Mouse (Mus musculus) liver, postnatal 0 days (tissue): Measurements from ENCODE around the gene Bloc1s6. TPM values are rescaled to one million over a fixed set of nuclear protein-coding genes. Genes with fewer than 3 reads are reported as not detected.
A peak's percentile ranks its signal among the peaks of the same experiment; 100 is the strongest.

Source experiments
- ATAC-seq: fragments of 200-750 bp; cut with Nextera tagmentation; 2 replicates; pipeline ENCODE4 v1.8.0; 2017; ENCODE audit warnings: mild to moderate bottlenecking, moderate library complexity
- DNase-seq: peaks from one replicate; pipeline ENCODE4 v3.0.0-alpha.2; 2016
- H3K27ac ChIP-seq: fragments of 300-500 bp; sonication (generic); 2 replicates; pipeline ENCODE4 v1.5.1; 2014; ENCODE audit warnings: antibody characterized with exemption, moderate library complexity, mild to moderate bottlenecking, low read depth
- H3K27me3 ChIP-seq: fragments of 300-500 bp; sonication (generic); 2 replicates; pipeline ENCODE4 v1.6.1; 2014; ENCODE audit warnings: low read length, control low read depth, mixed read lengths; ENCODE audit not compliant: insufficient read depth
- H3K36me3 ChIP-seq: fragments of 300-500 bp; sonication (generic); replicated peaks from 2 replicates; pipeline ENCODE4 v1.6.1; 2014; ENCODE audit warnings: mild to moderate bottlenecking, control low read depth, low read length, moderate library complexity, mixed read lengths; ENCODE audit not compliant: insufficient read depth
- H3K4me1 ChIP-seq: fragments of 300-500 bp; sonication (generic); 2 replicates; pipeline ENCODE4 v1.6.1; 2014; ENCODE audit warnings: antibody characterized with exemption, mild to moderate bottlenecking, control low read depth; ENCODE audit not compliant: insufficient read depth
- H3K4me2 ChIP-seq: fragments of 300-500 bp; sonication (generic); 2 replicates; pipeline ENCODE4 v1.6.1; 2014; ENCODE audit warnings: low read depth, mild to moderate bottlenecking, low read length, moderate library complexity, mixed read lengths
- H3K4me3 ChIP-seq: fragments of 300-500 bp; sonication (generic); 2 replicates; pipeline ENCODE4 v1.5.1; 2014; ENCODE audit warnings: low read depth, low read length
- H3K9ac ChIP-seq: fragments of 300-500 bp; sonication (generic); replicated peaks from 2 replicates; pipeline ENCODE4 v1.6.1; 2014; ENCODE audit warnings: mild to moderate bottlenecking, moderate library complexity
- H3K9me3 ChIP-seq: fragments of 300-500 bp; sonication (generic); 2 replicates; pipeline ENCODE4 v1.6.1; 2016; ENCODE audit warnings: mild to moderate bottlenecking, control low read depth, low read length, mixed read lengths
- CTCF ChIP-seq: sonication (generic); IDR thresholded peaks from 2 replicates; pipeline ENCODE4 v1.5.1; 2016; ENCODE audit warnings: antibody characterized with exemption, low read depth
- EP300 ChIP-seq: IDR thresholded peaks from 2 replicates; pipeline ENCODE4 v1.6.1; 2016; ENCODE audit warnings: antibody characterized with exemption, low read depth, mild to moderate bottlenecking
- WGBS: fragments of 180-500 bp; shearing (Covaris S2); extraction: QIAGEN DNeasy Blood & Tissue Kit; methylation state at CpG from one replicate; pipeline ENCODE4 v1.1.7; 2014; ENCODE audit not compliant: insufficient replicate concordance; 5-methylcytosine and 5-hydroxymethylcytosine counted together
- polyA plus RNA-seq: library from polyadenylated mRNA; unstranded; fragments of >200 nt; fragmentation: Nextera tagmentation; extraction: Ambion mirVana; gene quantifications from 2 replicates; pipeline ENCODE4 v1.2.1, GENCODE M21; 2015

Gene Bloc1s6
- polyA plus RNA-seq, 1 experiment from 2014 or later: 13.4 TPM

GRCm38 (mm10) chr2:122771002-122771401 is 32.7 kb downstream of the Bloc1s6 start:
- Histone ChIP-seq H3K9me3 (no peaks in the 10 kb centered on the region), H3K27ac (peak overlapping the region; percentile 58), H3K36me3 (no peaks in the 10 kb centered on the region), H3K9ac (no peak overlapping the region), H3K4me3 (no peak overlapping the region), H3K4me2 (no peak overlapping the region), H3K4me1 (0 out of 2 replicates have a peak, but pooled peaks cover 5% of the 10 kb centered on the region), H3K27me3 (no peaks in the 10 kb centered on the region)
- peak; percentile 85 for ATAC-seq
- 64% methylated on average over 2 of the region's 2 CpGs for WGBS
- peak; percentile 21 for DNase-seq
- TF ChIP-seq CTCF: no peak
- TF ChIP-seq EP300: 0 out of 2 replicates have a peak, but pooled peaks have one; percentile 52

GRCm38 (mm10) chr2:122772899-122773298 is 34.6 kb downstream of the Bloc1s6 start:
- H3K9me3 ChIP-seq: no peaks in the 10 kb centered on the region
- 71% methylated on average over 1 of the region's 1 CpGs for WGBS
- no peak overlapping the region for H3K9ac ChIP-seq
- no peak for DNase-seq
- no peak for ATAC-seq
- no peak overlapping the region for H3K27ac ChIP-seq
- H3K4me3 ChIP-seq: no peak overlapping the region
- no peaks in the 10 kb centered on the region for H3K27me3 ChIP-seq
- no peak overlapping the region for H3K4me2 ChIP-seq
- peaks cover 5% of the 10 kb centered on the region; the same call in 1 of the 2 replicates for H3K4me1 ChIP-seq
- no peaks in the 10 kb centered on the region for H3K36me3 ChIP-seq
- no peak for TF ChIP-seq EP300

DNA sequence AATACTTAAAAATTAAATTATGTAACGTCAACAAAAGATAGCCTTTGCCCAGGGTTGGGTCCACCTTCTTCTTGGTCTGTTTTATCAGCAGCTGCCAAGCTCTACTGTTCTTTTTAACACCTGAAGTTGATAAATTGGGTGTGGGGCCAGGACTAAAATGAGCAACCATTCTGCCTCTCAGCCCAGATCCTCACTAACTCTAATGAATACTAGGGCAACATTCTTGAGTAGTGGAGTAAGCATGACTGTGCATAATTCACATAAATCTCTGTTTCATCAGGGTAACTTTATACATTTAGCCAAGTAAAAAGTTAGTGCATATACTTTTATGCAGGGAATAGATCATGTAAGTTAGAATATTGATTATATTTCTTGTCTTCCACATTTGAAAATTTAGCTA is 37.2 kb downstream of the Bloc1s6 start:
- DNase-seq (no peak), ATAC-seq (no peak)
- Histone ChIP-seq H3K4me3 (no peak overlapping the region), H3K27me3 (no peaks in the 10 kb centered on the region), H3K9me3 (no peaks in the 10 kb centered on the region), H3K27ac (no peak overlapping the region), H3K36me3 (no peaks in the 10 kb centered on the region), H3K4me1 (peaks cover 14% of the 10 kb centered on the region), H3K4me2 (no peak overlapping the region), H3K9ac (no peak overlapping the region)
- TF ChIP-seq EP300: no peak
- no peak for TF ChIP-seq CTCF
- 64% methylated on average over 1 of the region's 1 CpGs for WGBS

GRCm38 (mm10) chr2:122776823-122777222 is 38.5 kb downstream of the Bloc1s6 start:
- Histone ChIP-seq H3K9me3 (no peaks in the 10 kb centered on the region), H3K27ac (no peak overlapping the region), H3K4me1 (peaks cover 9% of the 10 kb centered on the region), H3K4me3 (no peak overlapping the region), H3K4me2 (no peak overlapping the region), H3K9ac (no peak overlapping the region), H3K27me3 (no peaks in the 10 kb centered on the region), H3K36me3 (no peaks in the 10 kb centered on the region)
- TF ChIP-seq EP300: no peak
- DNase-seq (no peak), ATAC-seq (0 out of 2 replicates have a peak, but pooled peaks have one; percentile 16)
- WGBS: 39% methylated on average over 2 of the region's 2 CpGs

DNA sequence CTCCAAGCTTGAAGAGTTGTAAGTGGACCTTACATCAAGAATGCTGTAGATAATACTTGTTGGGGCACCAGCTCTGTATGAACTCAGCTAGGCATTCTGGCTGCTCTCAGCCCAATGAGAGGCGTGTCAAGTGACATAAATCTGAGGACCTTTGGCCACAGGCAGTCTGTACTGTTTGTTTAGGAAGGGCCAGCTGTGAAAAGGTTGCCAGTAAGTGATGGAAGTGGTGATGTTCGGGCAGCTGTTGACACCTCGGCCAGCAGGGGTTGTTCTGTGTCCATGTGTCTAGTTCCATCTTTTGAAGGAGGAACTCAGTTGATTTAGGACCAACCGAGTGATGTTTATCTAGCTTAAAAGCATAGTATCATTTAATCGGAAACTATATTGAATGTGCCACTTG is 41.7 kb downstream of the Bloc1s6 start:
- DNase-seq: peak; percentile 40
- peak; percentile 85 for ATAC-seq

DNA sequence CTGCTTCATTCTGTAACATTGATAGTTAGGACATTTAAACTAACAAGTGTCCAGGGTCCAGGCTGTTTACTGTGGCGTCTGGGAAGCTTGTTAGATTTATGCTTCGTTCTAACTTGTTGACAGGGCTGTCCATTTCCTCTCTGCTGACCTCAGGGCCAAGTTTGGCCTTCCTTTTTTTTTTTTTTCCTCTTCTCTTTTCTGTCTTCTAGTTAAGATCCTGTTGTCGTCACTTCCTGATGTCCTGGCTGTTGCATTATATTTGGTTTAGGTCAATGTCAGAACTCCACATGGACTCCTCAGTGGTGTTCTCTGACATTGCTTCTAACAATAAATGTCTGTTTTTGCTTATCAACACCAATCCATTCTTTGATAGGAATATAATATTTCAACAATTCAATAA is 42.1 kb downstream of the Bloc1s6 start:
- ATAC-seq: no peak
- no peak overlapping the region for H3K27ac ChIP-seq
- H3K27me3 ChIP-seq: no peaks in the 10 kb centered on the region
- H3K4me3 ChIP-seq: no peak overlapping the region
- 0 out of 2 replicates have a peak overlapping the region, but pooled peaks have one; percentile 2 for H3K4me2 ChIP-seq
- DNase-seq: no peak
- H3K36me3 ChIP-seq: no peaks in the 10 kb centered on the region
- no peaks in the 10 kb centered on the region for H3K9me3 ChIP-seq
- H3K9ac ChIP-seq: no peak overlapping the region
- 26% methylated on average over 3 of the region's 3 CpGs for WGBS
- TF ChIP-seq EP300 (no peak), CTCF (no peak)
- peaks cover 9% of the 10 kb centered on the region for H3K4me1 ChIP-seq

More for the DNA sequence above, 41.7 kb downstream of the Bloc1s6 start:
- no peaks in the 10 kb centered on the region for H3K36me3 ChIP-seq
- no peaks in the 10 kb centered on the region for H3K9me3 ChIP-seq
- 0 out of 2 replicates have a peak overlapping the region, but pooled peaks have one; percentile 2 for H3K4me2 ChIP-seq
- no peak overlapping the region for H3K9ac ChIP-seq
- H3K27ac ChIP-seq: peak overlapping the region; percentile 35
- no peak overlapping the region for H3K4me3 ChIP-seq
- no peaks in the 10 kb centered on the region for H3K27me3 ChIP-seq
- TF ChIP-seq CTCF (peak; percentile 24; the same call in 1 of the 2 replicates), EP300 (no peak)
- 52% methylated on average over 5 of the region's 5 CpGs for WGBS
- peaks cover 9% of the 10 kb centered on the region for H3K4me1 ChIP-seq
